Mouse (Mus musculus) kidney, postnatal 36 days (tissue): ENCODE measurements at regions not wholly inside any gene's neighbourhood (a gene's known extent, or its start where the extent isn't known, plus 50 kb on each side); places are given as distances from the start of the nearest gene placed in this dataset.

ENCODE experiments used
- DNase-seq, 2 experiments: peaks; one replicate each; pipeline ENCODE4 v3.0.0; 2021 to 2022; ENCODE audit warnings: mixed read lengths in 2 of 2

DNA sequence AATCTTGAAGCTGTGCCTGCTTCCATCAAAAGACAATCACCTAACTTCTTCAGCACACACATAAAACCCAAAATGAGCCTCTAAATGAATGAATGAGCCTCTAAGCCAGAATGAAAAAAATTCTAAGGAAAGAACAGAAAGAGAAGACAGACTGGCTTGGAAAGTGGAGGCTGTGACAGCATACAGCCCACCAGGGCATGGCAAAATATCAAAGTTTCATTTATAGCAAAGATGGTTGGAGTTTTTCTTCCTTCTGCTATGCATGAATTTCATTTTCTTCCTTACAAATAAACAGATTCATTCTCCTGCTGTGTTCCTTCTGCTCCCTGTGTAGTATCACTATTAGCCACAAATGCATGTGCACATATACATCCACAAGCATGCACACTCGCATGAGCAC, 247.7 kb upstream of the Spred2 start:
- DNase-seq, result no peak

DNA sequence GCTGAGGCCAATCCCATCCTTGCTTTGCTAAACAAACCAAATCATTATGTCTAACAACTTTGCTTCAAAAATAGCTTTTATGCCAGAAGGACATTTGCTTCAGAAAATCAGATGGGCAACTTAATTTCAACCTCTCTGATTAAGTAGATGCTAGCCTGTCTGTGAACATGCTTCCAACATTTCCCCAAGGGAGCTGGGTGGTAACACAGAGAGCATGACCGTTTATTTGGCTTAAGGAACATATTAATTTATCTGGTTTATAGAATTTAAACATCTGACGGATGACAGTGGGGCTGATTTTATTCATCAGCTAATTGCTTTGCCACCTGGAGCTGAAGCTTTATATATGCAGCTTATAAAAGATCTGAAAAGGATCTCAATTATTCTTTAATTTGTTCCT, 245.1 kb upstream of the Spred2 start:
- DNase-seq, result no peak

DNA sequence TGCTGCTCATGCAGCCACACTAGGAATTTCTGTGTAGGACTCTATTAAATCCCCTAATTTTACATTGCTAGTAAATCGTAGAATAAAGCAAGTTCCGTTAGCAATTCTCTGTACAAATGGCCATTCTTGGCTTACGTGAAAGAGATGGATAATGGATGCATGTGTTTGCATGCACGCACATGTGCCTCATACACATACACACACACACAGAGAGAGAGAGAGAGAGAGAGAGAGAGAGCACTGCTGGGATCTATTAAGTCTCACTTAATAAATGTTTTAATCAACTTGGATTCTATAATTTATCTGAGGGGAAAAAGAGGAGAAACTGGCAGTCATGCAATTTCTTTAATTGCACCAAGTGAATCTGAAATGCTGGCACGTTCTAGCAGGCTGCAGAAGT, 244.5 kb upstream of the Spred2 start:
- no peak for DNase-seq

DNA sequence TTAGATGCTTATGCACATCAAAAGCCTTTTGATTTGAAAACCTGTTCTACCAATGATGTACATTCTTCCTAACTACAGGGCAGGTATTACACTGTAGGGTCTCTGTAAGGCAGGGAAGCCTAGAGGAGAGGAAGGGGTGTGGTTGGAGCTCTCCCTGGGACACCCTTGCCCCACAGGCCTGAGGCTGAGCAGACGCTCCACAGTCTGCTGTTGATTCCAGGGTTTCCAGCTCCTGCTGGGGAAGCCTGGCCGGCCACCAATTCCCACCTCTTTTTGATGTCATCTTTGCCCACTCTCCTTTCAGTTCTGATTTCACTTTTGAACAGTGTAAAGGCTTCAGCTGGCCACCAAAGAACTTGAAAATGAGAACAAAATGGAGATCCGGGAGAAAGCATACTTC, 223.0 kb upstream of the Spred2 start:
- no peak for DNase-seq

DNA sequence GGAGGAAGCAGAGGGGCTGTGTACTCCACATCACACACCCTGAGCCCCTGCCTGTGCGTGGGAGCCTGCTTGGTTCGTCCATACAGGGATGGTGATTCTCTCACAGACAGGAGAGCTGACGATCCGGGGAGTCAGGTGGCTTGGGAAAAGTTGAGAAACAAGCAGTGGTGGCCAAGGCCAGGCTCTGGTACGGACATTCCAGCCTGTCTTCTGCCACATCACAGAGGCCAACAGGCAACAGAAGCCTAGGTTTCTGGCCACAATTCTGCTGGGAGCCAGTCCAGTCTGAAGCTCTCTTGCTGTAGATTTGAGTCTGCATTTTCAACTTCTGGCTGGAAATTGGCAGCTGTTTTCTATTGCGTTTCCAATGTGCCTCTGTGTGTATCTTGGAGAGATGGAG, 215.4 kb upstream of the Spred2 start:
- DNase-seq, result no peak

DNA sequence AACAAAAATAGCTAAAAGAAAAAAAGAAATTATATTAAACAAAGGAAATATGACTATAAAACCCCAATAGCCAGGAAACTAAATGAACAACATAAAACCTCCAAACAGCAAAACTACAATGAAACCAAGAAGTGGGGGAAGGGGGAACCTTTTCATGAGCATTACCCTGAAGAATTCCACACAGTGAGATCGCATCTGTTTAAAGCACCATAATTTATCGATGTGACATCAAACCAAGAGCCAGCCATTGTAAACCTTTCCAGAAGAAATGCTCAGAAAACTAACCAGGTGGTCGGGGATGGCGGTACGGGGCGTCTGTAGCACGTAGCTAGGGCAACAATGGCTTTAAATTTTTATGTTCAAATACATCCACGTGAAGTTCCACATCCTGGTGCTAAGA, 214.8 kb upstream of the Spred2 start:
- DNase-seq, result no peak

DNA sequence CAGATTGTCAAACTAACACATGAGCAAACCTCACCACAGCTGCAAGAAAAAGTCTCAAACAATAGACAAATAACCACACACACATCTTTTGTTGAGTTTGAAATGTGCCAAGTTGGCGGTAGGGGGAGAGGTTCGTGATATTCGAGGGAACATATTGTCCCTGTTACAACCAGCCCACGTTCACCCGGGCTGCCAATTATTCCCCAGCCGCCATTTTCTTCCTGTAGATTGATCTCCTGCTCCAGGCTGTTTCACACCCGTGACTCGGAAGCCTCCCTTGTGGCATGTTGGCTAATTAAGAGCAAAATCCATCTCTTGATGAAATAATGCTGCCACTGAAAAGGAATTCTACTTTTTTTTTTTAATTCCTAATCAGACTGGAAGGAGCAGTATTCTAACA, 211.1 kb upstream of the Spred2 start:
- no peak for DNase-seq

DNA sequence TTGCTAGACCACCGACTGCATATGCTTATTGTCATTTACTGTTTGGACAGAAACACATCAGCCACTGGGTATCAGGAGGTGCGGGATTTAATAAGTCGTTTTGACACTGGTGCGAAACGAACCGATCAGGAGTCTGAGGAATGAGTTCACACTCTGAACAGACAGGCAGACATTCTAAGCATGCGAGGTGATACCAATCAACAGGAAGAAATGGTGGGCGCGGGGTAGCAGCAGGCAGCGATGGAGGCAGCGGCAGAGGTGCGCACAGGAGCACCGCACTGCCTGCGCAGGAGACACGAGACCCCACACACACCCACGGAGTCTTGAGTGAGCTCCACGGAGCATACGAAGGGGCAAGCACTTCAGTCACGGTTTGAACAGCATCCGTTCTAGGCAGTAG, 210.6 kb upstream of the Spred2 start:
- no peak for DNase-seq

DNA sequence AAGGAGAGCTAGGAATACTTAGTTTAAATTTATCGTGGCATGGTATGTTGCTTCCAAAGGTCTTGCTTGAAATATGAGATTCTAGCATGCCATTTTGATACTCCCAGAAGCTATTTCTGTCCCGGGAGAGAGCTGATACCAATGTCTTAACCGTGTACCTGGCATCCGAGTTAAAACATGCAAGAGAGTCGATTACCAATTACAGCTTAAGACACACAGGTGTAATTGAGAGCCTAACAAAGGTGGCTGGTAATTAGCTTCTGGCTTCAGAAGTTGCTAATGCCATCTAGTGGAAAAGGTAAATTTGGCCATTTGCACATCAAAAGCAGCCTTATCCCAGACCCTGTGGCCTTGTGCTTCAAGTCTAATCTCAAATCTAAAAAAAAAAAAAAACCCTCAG, 210.0 kb upstream of the Spred2 start:
- DNase-seq, result no peak

DNA sequence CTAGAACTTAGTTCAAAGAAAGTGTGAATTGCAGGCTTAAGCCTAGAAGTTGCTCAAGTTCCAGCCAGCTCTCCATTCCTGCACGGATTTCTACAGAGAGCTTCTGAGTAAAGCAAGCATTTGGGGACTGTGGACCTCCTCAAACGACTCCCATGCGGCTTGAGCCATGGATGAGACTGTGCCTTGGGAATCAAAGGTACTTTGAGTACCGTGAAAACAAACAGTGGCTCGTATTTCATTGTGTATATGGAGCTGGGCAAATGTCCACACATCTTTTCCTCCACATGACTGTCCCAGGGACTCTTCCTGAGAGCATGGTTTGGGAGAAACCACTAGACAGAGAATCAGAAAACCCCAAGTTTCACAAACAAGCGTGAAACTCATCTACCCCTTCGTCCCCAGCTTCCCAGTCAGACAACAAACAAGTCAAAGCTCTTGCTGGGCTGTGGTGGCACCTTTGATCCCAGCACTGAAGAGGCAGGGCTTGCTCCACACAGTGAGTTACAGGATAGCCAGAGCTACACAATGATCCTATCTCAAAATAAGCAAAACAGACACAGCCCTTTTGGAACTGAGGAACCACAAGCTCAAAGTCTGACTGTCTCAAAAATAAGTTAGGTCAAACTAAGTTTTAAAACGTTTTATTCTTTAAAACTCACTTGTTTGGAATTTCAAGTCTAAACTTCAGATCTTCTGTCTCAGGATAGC, 209.1 kb upstream of the Spred2 start:
- no peak for DNase-seq

DNA sequence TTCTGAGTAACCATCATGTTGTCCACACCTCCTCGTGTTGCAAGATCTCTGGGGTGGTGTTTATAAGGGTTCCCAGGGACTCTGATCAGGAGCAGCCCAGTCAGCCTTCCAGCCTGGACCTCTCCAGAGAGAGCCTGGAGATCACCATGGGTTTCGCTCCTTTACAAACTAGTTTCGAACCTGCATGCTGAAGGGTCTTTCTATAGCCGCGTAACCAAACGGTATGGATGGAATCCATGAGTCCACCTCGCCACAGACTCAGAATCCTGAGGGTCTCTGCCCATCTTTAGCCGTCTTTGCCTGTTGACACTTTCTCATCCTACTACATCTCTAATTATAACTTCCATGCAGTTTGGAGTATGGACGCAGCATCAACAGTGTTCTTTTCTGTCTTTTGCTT, 206.0 kb upstream of the Spred2 start:
- DNase-seq, result no peak

DNA sequence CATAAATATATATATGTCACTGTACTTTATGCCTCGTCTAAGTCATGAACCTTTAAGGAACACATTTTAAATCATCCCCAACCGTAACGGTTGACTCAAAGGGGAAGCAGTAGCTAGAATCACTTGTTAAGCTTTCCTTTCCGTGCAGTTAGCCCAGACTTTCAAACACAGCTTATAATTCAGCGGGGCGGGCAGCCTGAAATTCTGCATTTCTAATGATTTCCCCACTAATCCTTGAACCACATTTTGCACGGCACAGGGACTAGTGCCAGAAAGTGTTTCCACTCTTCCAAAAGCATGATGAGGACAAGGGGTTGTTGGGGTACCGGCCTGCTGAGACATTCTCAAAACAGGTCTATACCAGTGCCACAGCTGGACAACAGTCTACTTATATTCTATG, 195.1 kb upstream of the Spred2 start:
- no peak for DNase-seq

DNA sequence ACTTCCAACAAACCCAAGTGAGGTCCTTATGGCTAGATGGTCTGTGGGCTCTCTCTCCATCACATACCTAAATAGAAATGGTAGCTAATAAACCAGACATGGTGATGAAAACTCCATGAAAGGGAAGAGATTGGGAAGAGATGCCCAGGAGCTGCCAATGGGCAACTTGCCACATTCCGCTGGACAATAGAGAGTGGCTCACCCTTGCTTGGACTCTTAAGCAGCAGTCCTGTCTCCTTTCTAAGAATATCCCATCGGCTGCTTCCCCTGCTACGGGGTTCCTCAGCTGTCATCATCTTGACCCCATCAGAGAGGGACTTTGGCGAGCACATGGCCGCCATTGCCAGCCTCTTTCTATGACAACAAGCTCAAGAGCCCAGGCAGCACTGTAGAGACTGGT, 193.4 kb upstream of the Spred2 start:
- no peak for DNase-seq

DNA sequence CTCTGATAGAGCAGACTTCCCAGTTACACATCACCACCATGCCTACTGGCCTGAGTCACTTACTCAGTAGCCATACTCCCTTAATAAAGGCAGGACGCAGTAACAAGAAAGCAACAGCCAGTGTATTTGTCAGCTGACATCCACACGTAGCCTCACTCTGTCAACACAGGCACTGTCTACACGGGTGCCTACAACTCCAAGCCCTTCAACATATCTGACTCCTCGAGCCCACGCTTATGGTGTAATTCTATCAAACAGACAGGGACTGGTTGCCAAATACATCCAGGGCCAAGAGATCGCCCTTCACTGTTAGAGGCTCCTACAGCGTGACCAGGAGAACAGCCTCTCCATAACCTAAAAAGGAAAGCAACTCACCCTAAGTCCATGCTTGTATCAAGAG, 188.1 kb upstream of the Spred2 start:
- DNase-seq, result no peak

DNA sequence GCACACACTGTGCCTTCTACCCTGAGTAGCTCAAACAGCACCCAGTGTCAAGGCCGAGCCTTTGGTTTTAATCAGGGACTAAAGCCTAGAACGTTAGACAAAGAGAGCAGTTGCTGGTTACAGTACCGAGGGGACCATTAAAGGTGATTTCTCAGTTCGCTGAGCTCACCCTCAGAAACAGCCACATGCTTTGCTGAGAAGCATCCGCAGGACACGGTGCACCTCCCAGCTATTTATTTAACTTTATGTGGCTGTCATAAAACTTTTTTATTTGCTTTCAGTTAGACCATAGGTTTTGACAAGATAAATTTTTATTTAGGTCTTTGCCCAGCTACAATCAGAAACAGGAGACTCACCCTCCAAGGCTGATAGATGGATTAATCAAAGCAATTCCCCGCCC, 187.2 kb upstream of the Spred2 start:
- DNase-seq, result no peak

DNA sequence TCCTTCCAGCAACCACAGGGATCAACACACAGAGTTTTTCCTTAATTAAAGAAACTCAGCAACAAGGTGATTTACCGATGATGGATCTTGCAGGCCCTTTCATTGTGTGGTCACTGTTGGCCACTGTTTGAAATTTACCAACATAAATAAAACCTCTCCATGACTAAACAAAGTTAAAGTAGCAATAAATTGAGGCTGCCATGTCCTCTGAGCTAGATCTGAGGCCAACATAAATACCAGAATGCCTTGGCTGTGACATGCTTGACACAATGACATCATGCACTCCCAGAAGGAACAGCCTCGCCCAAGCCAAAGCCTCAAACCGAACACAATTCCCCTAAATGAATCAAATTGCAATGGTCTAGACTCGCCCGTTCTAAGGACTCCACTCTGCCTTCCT, 186.8 kb upstream of the Spred2 start:
- peak in 1 of 2 experiments; percentile 7 for DNase-seq

DNA sequence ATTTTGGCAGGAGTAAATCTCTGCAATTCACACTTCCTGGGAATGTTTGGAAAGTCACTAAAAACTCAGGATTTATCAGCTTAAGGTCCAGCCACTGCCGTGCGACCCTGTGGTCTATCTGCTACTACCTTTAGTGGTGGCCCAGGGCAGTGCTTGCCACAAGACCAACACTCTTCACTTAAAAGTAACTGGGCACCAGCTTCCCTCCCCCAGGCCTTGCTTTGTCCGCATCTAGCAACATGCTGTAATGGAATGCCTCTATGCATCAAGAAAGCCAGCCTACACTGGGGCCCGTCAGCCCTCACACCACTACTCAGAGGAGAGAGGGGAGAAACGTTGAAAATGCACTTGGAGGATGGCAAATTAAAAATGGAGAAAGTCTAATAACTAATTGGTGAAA, 186.4 kb upstream of the Spred2 start:
- DNase-seq, result no peak

DNA sequence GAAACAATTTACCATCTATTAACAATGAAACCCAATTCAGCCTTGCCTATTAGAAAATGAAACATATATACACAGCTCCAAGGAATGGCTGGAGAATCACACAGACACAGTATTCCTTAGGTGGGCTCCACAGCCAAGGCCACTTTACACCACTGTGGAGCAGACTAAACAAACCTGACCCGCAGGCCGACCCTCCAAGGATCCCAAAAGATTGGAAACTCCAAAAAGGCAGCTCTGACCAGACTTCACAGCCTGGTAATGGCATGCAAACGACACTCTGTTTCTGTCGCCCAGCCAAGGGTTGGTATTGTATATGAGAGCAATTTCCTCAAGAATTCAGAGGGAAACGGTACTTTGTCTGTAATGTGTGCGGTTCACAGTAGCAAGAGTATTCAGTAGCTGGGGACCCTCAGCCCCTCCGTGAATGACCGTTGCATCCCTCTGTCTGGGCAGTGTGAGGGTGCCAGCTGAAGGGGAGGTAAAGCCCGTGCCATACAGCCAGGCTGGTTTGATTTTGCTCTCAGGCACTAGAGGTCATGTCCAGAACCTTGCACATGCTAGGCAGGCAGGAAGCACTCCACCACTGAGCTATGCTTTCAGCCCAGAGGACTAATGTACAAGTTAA, 184.5 kb upstream of the Spred2 start:
- DNase-seq, result no peak

DNA sequence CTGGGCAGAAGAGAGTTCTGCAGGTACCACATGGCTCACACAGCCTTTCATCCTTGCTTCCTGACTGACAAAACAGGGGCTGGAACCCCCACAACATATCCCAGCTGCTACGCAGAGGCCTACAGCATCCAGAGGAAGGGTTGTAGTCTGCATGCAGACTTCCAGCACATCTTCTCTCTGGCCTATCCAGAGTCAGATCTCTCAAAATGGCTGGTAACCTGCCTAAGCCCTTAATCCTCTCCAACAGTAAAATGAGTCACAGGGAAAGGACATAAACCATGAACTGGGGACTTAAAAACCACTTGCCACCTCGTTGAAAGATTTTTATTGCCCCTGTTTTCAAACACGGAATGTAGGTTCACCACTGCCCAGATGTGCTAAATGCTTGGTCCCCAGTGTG, 183.6 kb upstream of the Spred2 start:
- DNase-seq, result no peak

DNA sequence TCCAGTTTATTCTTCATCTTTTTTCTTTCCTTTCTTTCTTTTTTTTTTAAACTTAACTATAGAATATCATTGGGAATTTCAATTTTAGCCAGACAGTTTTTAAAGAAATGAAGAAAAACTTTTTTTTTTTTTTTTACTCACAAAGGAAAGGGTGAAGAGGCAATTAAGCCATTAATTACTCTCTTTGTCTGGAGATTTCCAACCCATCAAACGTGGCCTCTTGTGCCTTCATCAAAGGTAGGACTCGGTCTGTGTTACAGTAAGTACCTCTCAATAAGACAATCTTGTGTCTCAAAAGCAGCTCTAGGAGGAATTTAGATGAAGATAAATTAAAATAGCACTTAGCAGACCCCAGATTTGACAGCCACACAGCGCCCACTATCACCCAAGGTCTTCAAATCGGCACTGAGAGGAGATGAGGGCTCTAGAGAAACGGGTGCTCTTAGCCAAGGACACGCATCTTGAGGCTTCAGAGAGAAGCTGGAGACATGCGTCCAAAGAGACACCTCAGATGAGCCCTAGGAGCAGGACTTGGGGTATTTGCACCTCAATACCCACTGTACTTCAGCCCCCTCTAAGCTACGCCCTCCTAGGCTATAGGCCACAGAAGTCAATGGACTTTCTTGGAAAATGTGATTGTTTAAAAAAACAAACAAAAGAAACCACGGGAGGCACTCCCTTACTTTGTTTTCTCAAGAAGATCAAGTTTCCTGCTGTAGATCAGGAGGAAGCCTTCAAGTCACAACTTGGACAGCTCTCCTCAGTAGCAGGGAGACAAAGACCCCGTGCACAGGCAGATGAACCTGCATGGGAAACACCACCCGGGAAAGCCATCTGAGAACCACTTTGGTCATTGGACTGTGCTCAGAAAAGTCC, 176.8 kb upstream of the Spred2 start:
- DNase-seq, result no peak

DNA sequence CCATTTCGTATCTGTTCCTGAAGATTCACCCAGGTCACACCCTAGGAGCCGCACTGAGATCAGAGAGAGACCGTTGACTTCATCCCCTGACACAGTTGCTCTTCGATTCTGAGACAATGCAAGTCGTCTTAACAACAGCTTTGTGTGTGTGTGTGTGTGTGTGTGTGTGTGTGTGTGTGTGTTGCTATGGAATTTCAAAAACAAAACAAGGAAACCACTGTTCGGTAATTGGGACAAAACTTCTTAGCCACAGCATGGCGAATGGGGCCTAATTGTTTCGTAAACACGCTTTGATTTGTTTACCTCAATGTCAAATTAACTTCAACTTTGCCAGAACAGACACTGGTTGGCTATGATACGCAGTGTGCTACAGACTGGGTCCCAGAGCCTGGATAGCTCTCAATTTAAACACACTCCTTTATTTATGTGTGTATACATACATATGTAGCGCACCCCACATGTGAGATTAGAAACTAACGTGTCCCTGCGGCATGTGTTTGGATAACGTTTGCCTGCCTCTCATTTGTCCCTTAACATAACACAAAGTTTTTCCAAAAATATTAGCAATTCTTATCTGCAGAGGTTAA, 176.1 kb upstream of the Spred2 start:
- DNase-seq, result no peak

DNA sequence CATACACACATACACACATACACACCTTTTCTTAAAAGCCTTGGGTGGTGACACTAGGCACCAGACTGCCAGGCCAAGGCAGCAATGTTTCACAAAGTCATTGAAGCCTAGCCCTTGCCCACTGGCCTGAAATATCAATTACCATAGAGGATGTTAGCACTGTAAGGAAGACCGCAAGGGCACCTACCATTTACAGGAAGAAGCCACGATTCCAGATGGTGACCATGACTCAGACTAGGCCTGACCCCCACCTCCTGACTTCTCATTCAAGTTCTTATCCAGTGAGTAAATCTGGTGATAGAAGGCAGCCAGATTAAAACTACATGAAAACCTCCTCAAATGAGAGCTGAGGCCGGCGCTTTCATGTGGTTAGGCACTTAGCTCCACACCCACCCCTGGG, 165.3 kb upstream of the Spred2 start:
- no peak for DNase-seq

DNA sequence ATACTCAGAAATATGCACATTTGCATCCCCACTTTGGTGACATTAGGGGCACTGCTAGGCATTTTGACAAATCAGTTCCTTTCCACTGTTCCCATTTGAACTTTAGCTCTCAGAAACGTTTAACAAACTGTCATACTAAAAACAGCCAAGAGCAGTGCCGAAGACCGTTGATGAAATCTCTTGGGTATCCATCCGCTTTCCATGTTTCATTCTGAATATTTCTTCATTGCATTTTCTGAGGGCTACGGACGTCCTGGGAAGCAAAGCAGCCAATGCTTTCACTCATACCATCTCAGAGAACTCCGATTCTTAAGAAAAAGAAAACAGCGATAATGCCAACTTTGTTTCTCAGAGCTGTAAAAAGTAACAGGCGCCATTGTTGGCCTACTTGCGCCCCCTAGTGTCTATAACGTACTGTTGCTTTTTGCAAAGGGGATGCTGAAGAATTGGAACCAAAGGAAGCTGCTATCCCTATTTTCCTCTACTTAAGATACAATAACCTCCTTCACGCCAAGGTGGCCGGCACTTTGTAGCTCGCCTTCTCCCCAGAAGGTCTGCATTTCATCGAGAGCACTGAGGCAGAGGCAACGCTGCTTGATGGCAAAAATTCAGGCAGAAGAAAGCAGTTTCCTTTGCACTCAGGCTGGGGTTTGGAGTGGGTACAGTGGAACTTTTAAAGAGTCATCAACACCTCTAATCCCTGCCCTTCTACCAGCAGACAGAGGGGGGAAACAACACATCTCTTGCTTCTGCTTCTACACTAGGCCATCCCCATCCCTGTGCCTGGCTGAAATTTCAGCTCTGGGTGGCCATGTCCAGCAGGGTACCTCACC, 163.1 kb upstream of the Spred2 start:
- peak; percentile 61 to 75 for DNase-seq
